Mouse (Mus musculus) spleen, adult 2 months (tissue): Measurements from ENCODE around the gene Nr2f6. TPM values are rescaled to one million over a fixed set of nuclear protein-coding genes. Genes with fewer than 3 reads are reported as not detected.
A peak's percentile ranks its signal among the peaks of the same experiment; 100 is the strongest.
"Not testable (repeated sequence)": the region's sequence is repeated elsewhere in the genome, so short reads cannot be mapped to it uniquely, and the experiment has no call there.

ENCODE experiments used
- DNase-seq, 2 experiments: peaks; one replicate each; pipeline versions ENCODE4 v3.0.0 to v3.0.0-alpha.2; 2012 to 2021; ENCODE audit warnings: low spot score in 2 of 2, low read depth in 1 of 2
- H3K27ac ChIP-seq: fragments of 200-500 bp; 2 replicates; pipeline ENCODE4 v1.5.1; 2012; ENCODE audit warnings: low read length, inconsistent platforms; ENCODE audit not compliant: insufficient read depth
- H3K27me3 ChIP-seq: fragments of 200-500 bp; 2 replicates; pipeline ENCODE4 v1.6.1; 2012; ENCODE audit warnings: mild to moderate bottlenecking, moderate library complexity, low read length, inconsistent platforms; ENCODE audit not compliant: control insufficient read depth, insufficient read depth
- H3K36me3 ChIP-seq: fragments of 200-500 bp; 2 replicates; pipeline ENCODE4 v1.6.1; 2012; ENCODE audit warnings: mild to moderate bottlenecking, low read length, inconsistent platforms; ENCODE audit not compliant: control insufficient read depth, insufficient read depth
- H3K4me1 ChIP-seq: fragments of 200-500 bp; 2 replicates; pipeline ENCODE4 v1.6.1; 2011; ENCODE audit warnings: inconsistent platforms; ENCODE audit not compliant: control insufficient read depth, insufficient read depth, insufficient read length
- H3K4me3 ChIP-seq: fragments of 200-500 bp; 2 replicates; pipeline ENCODE4 v1.5.1; 2011; ENCODE audit warnings: mild to moderate bottlenecking, inconsistent platforms; ENCODE audit not compliant: insufficient read depth, insufficient read length; ENCODE audit errors: extremely low read depth
- CTCF ChIP-seq: fragments of 200-500 bp; IDR thresholded peaks from 2 replicates; pipeline ENCODE4 v1.5.1; 2011; ENCODE audit warnings: mild to moderate bottlenecking, inconsistent platforms; ENCODE audit not compliant: insufficient read depth, insufficient read length, insufficient replicate concordance; ENCODE audit errors: extremely low read depth
- POLR2A ChIP-seq: fragments of 200-500 bp; IDR thresholded peaks from 2 replicates; pipeline ENCODE4 v1.6.1; 2011; ENCODE audit warnings: low read depth, low read length, inconsistent platforms
- WGBS: fragments of 180-500 bp; shearing (Covaris S2); methylation state at CpG from one replicate; pipeline ENCODE4 v1.1.7; 2018; 5-methylcytosine and 5-hydroxymethylcytosine counted together
- polyA plus RNA-seq: library from polyadenylated mRNA; depleted of rRNA; stranded (reverse); fragments of >200 nt; gene quantifications from 2 replicates; pipeline ENCODE4 v1.2.3, GENCODE M21; 2012; rRNA removed

The Nr2f6 gene
- polyA plus RNA-seq, 1 experiment: 59.4 TPM

- H3K36me3 ChIP-seq: peaks cover 37% of the 10 kb centered on the region
Observed at GRCm38 (mm10) chr8:71340625-71341024, 41.1 kb downstream of the Nr2f6 start.

GRCm38 (mm10) chr8:71337834-71338233 lies 43.9 kb downstream of the Nr2f6 start:
- not testable (repeated sequence) for H3K4me1 ChIP-seq, H3K27ac ChIP-seq, H3K4me3 ChIP-seq, H3K27me3 ChIP-seq, DNase-seq
- 87% methylated on average over 6 of the region's 6 CpGs for WGBS
- peaks cover 29% of the 10 kb centered on the region for H3K36me3 ChIP-seq

More at GRCm38 (mm10) chr8:71340625-71341024, 41.1 kb downstream of the Nr2f6 start:
- no peak overlapping the region for H3K27ac ChIP-seq
- H3K4me1 ChIP-seq: no peaks in the 10 kb centered on the region
- TF ChIP-seq POLR2A (no peak), CTCF (peak; percentile 28; the same call in 1 of the 2 replicates)
- no peaks in the 10 kb centered on the region for H3K27me3 ChIP-seq
- WGBS: 91% methylated on average over 5 of the region's 5 CpGs
- peak in 1 of 2 experiments; percentile 28 for DNase-seq
- no peak overlapping the region for H3K4me3 ChIP-seq

GRCm38 (mm10) chr8:71324848-71325247 lies 56.9 kb downstream of the Nr2f6 start:
- 94% methylated on average over 1 of the region's 1 CpGs for WGBS
- H3K36me3 ChIP-seq: peaks cover 52% of the 10 kb centered on the region
- no peaks in the 10 kb centered on the region for H3K27me3 ChIP-seq
- H3K27ac ChIP-seq: no peak overlapping the region
- no peaks in the 10 kb centered on the region; the same call in 1 of the 2 replicates for H3K4me1 ChIP-seq
- DNase-seq: peak in 1 of 2 experiments; percentile 38
- H3K4me3 ChIP-seq: no peak overlapping the region
- no peak for TF ChIP-seq POLR2A
- TF ChIP-seq CTCF: peak; percentile 26; the same call in 1 of the 2 replicates

Other genes with a start within 250 kb of the Nr2f6 start
- gene Myo9b, start 109.2 kb downstream of the Nr2f6 start, polyA plus RNA-seq: 47.6 and 50.4 TPM in 2 replicates
- 13.3 and 15.9 TPM in 2 replicates for gene Haus8, start 109.0 kb downstream of the Nr2f6 start, polyA plus RNA-seq
- 104 and 113 TPM in 2 replicates for gene Use1, start 15.1 kb downstream of the Nr2f6 start, polyA plus RNA-seq
- 16.8 and 20.6 TPM in 2 replicates for gene Ocel1, start 10.7 kb downstream of the Nr2f6 start, polyA plus RNA-seq
- gene Ushbp1, start 13.8 kb upstream of the Nr2f6 start, polyA plus RNA-seq: 14.7 and 18.4 TPM in 2 replicates
- gene Babam1, start 14.9 kb upstream of the Nr2f6 start, polyA plus RNA-seq: 104 and 128 TPM in 2 replicates
- gene Ankle1, start 24.1 kb upstream of the Nr2f6 start, polyA plus RNA-seq: 15.0 and 19.4 TPM in 2 replicates
- gene Abhd8, start 81.7 kb upstream of the Nr2f6 start, polyA plus RNA-seq: 55.1 and 75.0 TPM in 2 replicates
- 46.4 and 69.8 TPM in 2 replicates for gene Mrpl34, start 83.0 kb upstream of the Nr2f6 start, polyA plus RNA-seq
- gene Dda1, start 87.2 kb upstream of the Nr2f6 start, polyA plus RNA-seq: 67.8 and 83.4 TPM in 2 replicates
- 15.1 and 20.2 TPM in 2 replicates for gene Ano8, start 104.0 kb upstream of the Nr2f6 start, polyA plus RNA-seq
- 26.3 and 33.3 TPM in 2 replicates for gene Gtpbp3, start 106.1 kb upstream of the Nr2f6 start, polyA plus RNA-seq
- 383 and 496 TPM in 2 replicates for gene Plvap, start 129.8 kb upstream of the Nr2f6 start, polyA plus RNA-seq
- gene Ccdc194, start 143.8 kb upstream of the Nr2f6 start, polyA plus RNA-seq: 0.08 and 0.11 TPM in 2 replicates
- gene Bst2, start 155.5 kb upstream of the Nr2f6 start, polyA plus RNA-seq: 371 and 457 TPM in 2 replicates
- 89.9 and 119 TPM in 2 replicates for gene Mvb12a, start 161.0 kb upstream of the Nr2f6 start, polyA plus RNA-seq
- 8.5 and 8.9 TPM in 2 replicates for gene Tmem221, start 176.9 kb upstream of the Nr2f6 start, polyA plus RNA-seq
- not detected in 2 replicates for gene Nxnl1, start 184.6 kb upstream of the Nr2f6 start, polyA plus RNA-seq
- 38.2 and 47.0 TPM in 2 replicates for gene Slc27a1, start 186.9 kb upstream of the Nr2f6 start, polyA plus RNA-seq
- 171 and 224 TPM in 2 replicates for gene Pgls, start 210.2 kb upstream of the Nr2f6 start, polyA plus RNA-seq
- gene Fam129c, start 215.7 kb upstream of the Nr2f6 start, polyA plus RNA-seq: 115 and 173 TPM in 2 replicates
- gene Colgalt1, start 229.0 kb upstream of the Nr2f6 start, polyA plus RNA-seq: 159 and 216 TPM in 2 replicates